ENCODE assay signal across 8 mouse cellular contexts in the genomic region with DNA sequence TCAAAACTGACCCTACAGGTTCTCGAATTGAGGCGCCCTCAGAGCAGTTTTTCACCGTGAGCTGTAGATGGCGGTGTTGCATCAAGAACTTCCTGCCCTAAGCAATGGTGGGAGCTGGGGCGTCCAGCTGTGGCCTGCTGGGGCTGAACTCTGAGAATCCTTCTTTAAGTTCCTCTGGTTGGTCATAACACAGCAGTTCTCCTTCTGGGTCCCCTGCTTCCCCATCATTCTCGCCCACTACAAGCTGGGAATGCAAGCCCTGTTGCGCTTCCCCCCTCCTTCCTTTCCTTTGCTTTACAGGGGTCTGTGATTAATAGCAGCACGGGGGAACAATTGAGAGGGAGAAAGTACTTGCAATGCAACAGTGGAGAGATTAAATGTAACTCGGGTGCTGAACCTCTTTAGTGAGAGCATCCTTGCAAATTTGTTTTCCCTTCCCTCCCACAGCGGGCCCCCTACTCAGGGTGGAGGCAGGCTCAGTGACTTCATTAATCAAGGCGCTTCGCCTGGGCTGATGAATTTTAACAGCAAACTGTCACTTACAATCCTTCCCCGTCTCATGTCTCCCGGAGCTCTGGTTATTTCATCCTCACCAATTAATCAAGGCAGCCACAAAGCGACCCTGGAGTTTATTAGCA.
DNase-seq lines count a peak whose midpoint lies in the region; ATAC-seq lines count a peak whose summit lies in the region.

No protein-coding gene starts in this region.

- no peaks in the 10 kb centered on the region for H3K27me3 ChIP-seq in limb, embryonic 10.5 days (ENCODE audit: low read depth, poor library complexity, severe bottlenecking)
- H3K27me3 ChIP-seq in neural tube, embryonic 11.5 days (ENCODE audit: control insufficient read depth, insufficient read depth, low read length), result no peaks in the 10 kb centered on the region

- peak; percentile 98 for ATAC-seq in frontal cortex, adult (ENCODE audit: low TSS enrichment)
- ATAC-seq in neural tube, embryonic 11.5 days (ENCODE audit: insufficient read depth, low FRiP score, low TSS enrichment), result peak; percentile 90

- peak overlapping the region; percentile 20; the same call in 1 of the 2 replicates for H3K9ac ChIP-seq in neural tube, embryonic 11.5 days (ENCODE audit: low read length)

- WGBS in limb, embryonic 10.5 days, result 3% methylated on average over 15 of the region's 15 CpGs
- WGBS in neural tube, embryonic 11.5 days, result 4% methylated on average over 15 of the region's 15 CpGs

- H3K27ac ChIP-seq in limb, embryonic 10.5 days, result peak overlapping the region; percentile 61
- no peak overlapping the region for H3K27ac ChIP-seq in neural tube, embryonic 11.5 days (ENCODE audit: low read depth, low read length)

- H3K4me2 ChIP-seq in neural tube, embryonic 11.5 days (ENCODE audit: low read depth), result peak overlapping the region; percentile 39

- peak overlapping the region; percentile 39 for H3K4me3 ChIP-seq in limb, embryonic 10.5 days
- 0 out of 2 replicates have a peak overlapping the region, but pooled peaks have one; percentile 4 for H3K4me3 ChIP-seq in neural tube, embryonic 11.5 days (ENCODE audit: low read depth, low read length)

- H3K4me1 ChIP-seq in limb, embryonic 10.5 days, result peaks cover 7% of the 10 kb centered on the region
- peaks cover 6% of the 10 kb centered on the region; the same call in 1 of the 2 replicates for H3K4me1 ChIP-seq in neural tube, embryonic 11.5 days (ENCODE audit: control insufficient read depth, insufficient read depth, low read length)

- DNase-seq in R1 (ENCODE audit: low read depth, low spot score), result peak; percentile 57
- DNase-seq in cerebellum, adult 8-10 months, result peak; percentile 4
- peak; percentile 3 to 19 for DNase-seq in kidney, adult 8-10 months
- peak; percentile 79 for DNase-seq in limb, embryonic 10.5 days (ENCODE audit: low spot score)
- peak; percentile 85 for DNase-seq in neural tube, embryonic 11.5 days (ENCODE audit: low spot score)
- DNase-seq in urinary bladder, postnatal 14 days (ENCODE audit: low spot score), result peak; percentile 26
- no peak for DNase-seq in thymus, postnatal 10 days (ENCODE audit: low spot score in 2 of 2)

- no peaks in the 10 kb centered on the region for H3K9me3 ChIP-seq in limb, embryonic 10.5 days (replicated peaks)
- H3K9me3 ChIP-seq in neural tube, embryonic 11.5 days (ENCODE audit: control insufficient read depth, low read length), result no peaks in the 10 kb centered on the region

- H3K36me3 ChIP-seq in limb, embryonic 10.5 days, result no peaks in the 10 kb centered on the region
- H3K36me3 ChIP-seq in neural tube, embryonic 11.5 days (ENCODE audit: control insufficient read depth, insufficient read depth, low read length), result no peaks in the 10 kb centered on the region

Comparison
In these comparisons a context has a peak if more than half of its experiments do, and no peak if none do; other contexts are left out.
1. DNase-seq: peak in R1 (single experiment), cerebellum, adult 8-10 months (single experiment), kidney, adult 8-10 months (2 of 2), limb, embryonic 10.5 days (single experiment), neural tube, embryonic 11.5 days (single experiment) and urinary bladder, postnatal 14 days (single experiment); none in thymus, postnatal 10 days (0 of 2).